Comparison of ENCODE assay signal across 24 mouse cellular contexts in genomic region chr4:148580765-148581164, GRCm38 (mm10). TPM values are rescaled to one million over a fixed set of nuclear protein-coding genes. Genes with fewer than 3 reads are reported as not detected.
DNase-seq lines count a peak whose midpoint lies in the region; ATAC-seq and TF ChIP-seq lines count a peak whose summit lies in the region.
"Had no signal": no experiment of that assay in that cellular context is flagged by ENCODE, and none has a peak within 500 bp of the region (broad histone marks: within the 10 kb centered on the region; RNA-seq: fewer than 3 reads in every experiment).

No protein-coding gene starts in this region.

- H3K4me2 ChIP-seq in heart, postnatal 0 days (ENCODE audit: low read depth, low read length), result no peak overlapping the region
- H3K4me2 ChIP-seq in liver, embryonic 12.5 days, result no peak overlapping the region
- no peak overlapping the region for H3K4me2 ChIP-seq in myocyte (ENCODE audit: low read depth)
- H3K4me2 ChIP-seq: heart, embryonic 13.5 days; limb, embryonic 12.5 days; lung, embryonic 15.5 days; midbrain, embryonic 15.5 days; neural tube, embryonic 13.5 days had no signal

- no peaks in the 10 kb centered on the region for H3K9me3 ChIP-seq in heart, postnatal 0 days (replicated peaks; ENCODE audit: control insufficient read depth, low read length)
- no peaks in the 10 kb centered on the region for H3K9me3 ChIP-seq in heart, embryonic 10.5 days
- no peaks in the 10 kb centered on the region for H3K9me3 ChIP-seq in liver, embryonic 12.5 days (replicated peaks)
- H3K9me3 ChIP-seq: heart, embryonic 13.5 days; limb, embryonic 12.5 days; lung, embryonic 15.5 days; midbrain, embryonic 15.5 days; neural tube, embryonic 13.5 days had no signal

- H3K27me3 ChIP-seq in heart, postnatal 0 days (ENCODE audit: control insufficient read depth, insufficient read depth, low read length), result no peaks in the 10 kb centered on the region
- no peaks in the 10 kb centered on the region for H3K27me3 ChIP-seq in heart, embryonic 10.5 days (ENCODE audit: insufficient read depth, poor library complexity, severe bottlenecking)
- H3K27me3 ChIP-seq in liver, embryonic 12.5 days (replicated peaks), result no peaks in the 10 kb centered on the region
- no peaks in the 10 kb centered on the region for H3K27me3 ChIP-seq in myocyte (ENCODE audit: control insufficient read depth, insufficient read depth, insufficient read length)
- H3K27me3 ChIP-seq: heart, embryonic 13.5 days; limb, embryonic 12.5 days; lung, embryonic 15.5 days; midbrain, embryonic 15.5 days; neural tube, embryonic 13.5 days had no signal

- TF ChIP-seq EP300 in heart, postnatal 0 days (IDR thresholded peaks at IDR 0.05; ENCODE audit: low read depth), result no peak

- no peak overlapping the region for H3K27ac ChIP-seq in heart, postnatal 0 days (ENCODE audit: low read depth)
- no peak overlapping the region for H3K27ac ChIP-seq in heart, embryonic 10.5 days
- no peak overlapping the region for H3K27ac ChIP-seq in liver, embryonic 12.5 days
- H3K27ac ChIP-seq: heart, embryonic 13.5 days; limb, embryonic 12.5 days; liver, embryonic 14.5 days; lung, embryonic 15.5 days; midbrain, embryonic 15.5 days; neural tube, embryonic 13.5 days had no signal

- DNase-seq in cerebellum, adult 11 months, result peak; percentile 33
- DNase-seq in heart, postnatal 0 days (ENCODE audit: low spot score), result no peak
- no peak for DNase-seq in heart, embryonic 10.5 days (ENCODE audit: low spot score)
- DNase-seq in liver, result no peak
- no peak for DNase-seq in kidney, adult 8-10 months
- DNase-seq: adrenal gland, adult 8-10 months; kidney, postnatal 10 days; lung, postnatal 4 days; retina, postnatal 1 day; right cerebral cortex, postnatal 25 days; spleen, adult 18-20 months had no signal

- TF ChIP-seq POLR2A in myocyte (IDR thresholded peaks at IDR 0.05; ENCODE audit: insufficient read length, low read depth), result no peak

- no peaks in the 10 kb centered on the region for H3K4me1 ChIP-seq in heart, postnatal 0 days (ENCODE audit: control insufficient read depth, insufficient read depth)
- peaks cover 18% of the 10 kb centered on the region; the same call in 1 of the 2 replicates for H3K4me1 ChIP-seq in heart, embryonic 10.5 days
- H3K4me1 ChIP-seq in liver, embryonic 12.5 days, result peaks cover 24% of the 10 kb centered on the region
- H3K4me1 ChIP-seq: limb, embryonic 12.5 days; lung, embryonic 15.5 days; midbrain, embryonic 15.5 days; neural tube, embryonic 13.5 days had no signal

- no peak overlapping the region for H3K9ac ChIP-seq in heart, postnatal 0 days (replicated peaks; ENCODE audit: low read depth, low read length)
- H3K9ac ChIP-seq in liver, embryonic 12.5 days, result no peak overlapping the region
- H3K9ac ChIP-seq: heart, embryonic 13.5 days; limb, embryonic 12.5 days; liver, embryonic 14.5 days; lung, embryonic 15.5 days; midbrain, embryonic 15.5 days; neural tube, embryonic 13.5 days had no signal

- peaks cover 74% of the 10 kb centered on the region for H3K36me3 ChIP-seq in heart, postnatal 0 days (replicated peaks; ENCODE audit: control insufficient read depth, insufficient read depth, low read length)
- peaks cover 79% of the 10 kb centered on the region for H3K36me3 ChIP-seq in heart, embryonic 10.5 days
- H3K36me3 ChIP-seq in liver, embryonic 12.5 days, result peaks cover 75% of the 10 kb centered on the region
- H3K36me3 ChIP-seq in myocyte (ENCODE audit: control insufficient read depth, insufficient read depth), result peaks cover 8% of the 10 kb centered on the region

- H3K4me3 ChIP-seq in heart, postnatal 0 days (ENCODE audit: low read depth, low read length), result no peak overlapping the region
- no peak overlapping the region for H3K4me3 ChIP-seq in heart, embryonic 10.5 days
- H3K4me3 ChIP-seq in liver, embryonic 12.5 days, result no peak overlapping the region
- no peak overlapping the region for H3K4me3 ChIP-seq in myocyte
- H3K4me3 ChIP-seq: heart, embryonic 13.5 days; limb, embryonic 12.5 days; lung, embryonic 15.5 days; midbrain, embryonic 15.5 days; neural tube, embryonic 13.5 days had no signal

- TF ChIP-seq CTCF in heart, postnatal 0 days (IDR thresholded peaks at IDR 0.05; ENCODE audit: low read depth), result no peak

- H3ac ChIP-seq in myocyte (ENCODE audit: control insufficient read depth, insufficient read length), result no peak overlapping the region

- WGBS in heart, postnatal 0 days, result 78% methylated on average over 9 of the region's 9 CpGs
- 88% methylated on average over 9 of the region's 9 CpGs for WGBS in heart, embryonic 10.5 days
- 86% methylated on average over 9 of the region's 9 CpGs for WGBS in liver, embryonic 12.5 days (ENCODE audit: insufficient replicate concordance)

- ATAC-seq in cerebellum, adult (ENCODE audit: insufficient number of reproducible peaks, low FRiP score, low TSS enrichment), result no peak
- peak; percentile 23; the same call in 1 of the 2 replicates for ATAC-seq in heart, postnatal 0 days (ENCODE audit: insufficient read depth, low read depth)
- ATAC-seq in liver, embryonic 12.5 days, result 0 out of 2 replicates have a peak, but pooled peaks have one; percentile 9
- ATAC-seq: activated CD4-positive, CD25-positive, alpha-beta regulatory T cell, adult 4 months; hindbrain, embryonic 16.5 days; intestine, postnatal 0 days; midbrain, embryonic 15.5 days had no signal

- H3K79me2 ChIP-seq in myocyte (ENCODE audit: control insufficient read depth, insufficient read depth), result no peaks in the 10 kb centered on the region

TF ChIP-seq in myocyte, 11 proteins besides CTCF, POLR2A, EP300 and RAD21:
- TF ChIP-seq MYOG (IDR thresholded peaks at IDR 0.05; ENCODE audit: control insufficient read depth in 1 of 3, insufficient read depth in 1 of 3, insufficient read length in 2 of 3, low read depth in 2 of 3) (peak in 2 of 3 experiments; percentile 36 to 75), USF1 (IDR thresholded peaks at IDR 0.05; ENCODE audit: low read depth) (no peak), MYOD1 (IDR thresholded peaks at IDR 0.05; ENCODE audit: control insufficient read depth in 1 of 3, insufficient read length in 2 of 3, low read depth in 2 of 3) (peak in 1 of 3 experiments; percentile 65)

RNA-seq across cellular contexts. Expression of gene Srm, which starts 10.5 kb away (rescaled TPM):
- total RNA-seq in heart, postnatal 0 days (2014; rRNA removed; ENCODE audit: low replicate concordance), result 15.0 and 45.7 TPM in 2 replicates
- polyA plus RNA-seq in heart, postnatal 0 days (2015; fragmentation: Nextera tagmentation; extraction: Ambion mirVana), result 46.4 and 51.4 TPM in 2 replicates
- 197 and 306 TPM in 2 replicates for polyA plus RNA-seq in heart, embryonic 10.5 days (2016; fragmentation: Nextera tagmentation; extraction: Ambion mirVana)
- polyA plus RNA-seq in liver, embryonic 12.5 days (2016; fragmentation: Nextera tagmentation; extraction: Ambion mirVana), result 358 and 387 TPM in 2 replicates
- polyA plus RNA-seq in myocyte (2012; fragmentation: generic; extraction: Trizol), result 103 TPM

RNA-seq across cellular contexts. Expression of gene Masp2, which starts 21.6 kb away (rescaled TPM):
- not detected in 2 replicates for total RNA-seq in heart, postnatal 0 days (2014; rRNA removed; ENCODE audit: low replicate concordance)
- polyA plus RNA-seq in heart, postnatal 0 days (2015; fragmentation: Nextera tagmentation; extraction: Ambion mirVana), result not detected in 2 replicates
- 0.27 and 0.82 TPM in 2 replicates for polyA plus RNA-seq in heart, embryonic 10.5 days (2016; fragmentation: Nextera tagmentation; extraction: Ambion mirVana)
- 7.7 and 8.5 TPM in 2 replicates for polyA plus RNA-seq in liver, embryonic 12.5 days (2016; fragmentation: Nextera tagmentation; extraction: Ambion mirVana)
- 0.43 TPM for polyA plus RNA-seq in myocyte (2012; fragmentation: generic; extraction: Trizol)
- polyA plus RNA-seq: activated CD4-positive, CD25-positive, alpha-beta regulatory T cell, adult 4 months; embryonic facial prominence, embryonic 11.5 days; heart, embryonic 13.5 days; intestine, postnatal 0 days had no signal

RNA-seq across cellular contexts. Expression of gene Exosc10, which starts 22.5 kb away (rescaled TPM):
- 47.0 and 57.0 TPM in 2 replicates for total RNA-seq in heart, postnatal 0 days (2014; rRNA removed; ENCODE audit: low replicate concordance)
- polyA plus RNA-seq in heart, postnatal 0 days (2015; fragmentation: Nextera tagmentation; extraction: Ambion mirVana), result 43.0 TPM in 2 replicates
- 82.7 and 90.1 TPM in 2 replicates for polyA plus RNA-seq in heart, embryonic 10.5 days (2016; fragmentation: Nextera tagmentation; extraction: Ambion mirVana)
- polyA plus RNA-seq in liver, embryonic 12.5 days (2016; fragmentation: Nextera tagmentation; extraction: Ambion mirVana), result 64.2 and 65.9 TPM in 2 replicates
- polyA plus RNA-seq in myocyte (2012; fragmentation: generic; extraction: Trizol), result 37.0 TPM

RNA-seq across cellular contexts. Expression of gene Tardbp, which starts 46.1 kb away (rescaled TPM):
- total RNA-seq in heart, postnatal 0 days (2014; rRNA removed; ENCODE audit: low replicate concordance), result 69.0 and 89.9 TPM in 2 replicates
- polyA plus RNA-seq in heart, postnatal 0 days (2015; fragmentation: Nextera tagmentation; extraction: Ambion mirVana), result 93.5 and 100 TPM in 2 replicates
- polyA plus RNA-seq in heart, embryonic 10.5 days (2016; fragmentation: Nextera tagmentation; extraction: Ambion mirVana), result 238 and 301 TPM in 2 replicates
- 220 and 226 TPM in 2 replicates for polyA plus RNA-seq in liver, embryonic 12.5 days (2016; fragmentation: Nextera tagmentation; extraction: Ambion mirVana)
- 109 TPM for polyA plus RNA-seq in myocyte (2012; fragmentation: generic; extraction: Trizol)
